Mouse (Mus musculus) ES-E14 (cell line): ENCODE measurements around the gene Spdye4c. TPM values are rescaled to one million over a fixed set of nuclear protein-coding genes. Genes with fewer than 3 reads are reported as not detected.

ENCODE experiments used
- DNase-seq: peaks from one replicate; pipeline ENCODE4 v3.0.0-alpha.2; 2013; ENCODE audit warnings: low read depth, low spot score
- H3K27ac ChIP-seq: 2 replicates; pipeline ENCODE4 v1.5.1; 2012; ENCODE audit warnings: low read depth, mild to moderate bottlenecking, low read length, moderate library complexity, mixed read lengths; ENCODE audit not compliant: poor library complexity, insufficient read depth, severe bottlenecking
- H3K36me3 ChIP-seq: 2 replicates; pipeline ENCODE4 v1.6.1; 2012; ENCODE audit warnings: mild to moderate bottlenecking, low read length, moderate library complexity, mixed read lengths; ENCODE audit not compliant: control insufficient read depth, poor library complexity, insufficient read depth, severe bottlenecking
- H3K4me1 ChIP-seq, 2 experiments: fragments of 150-350 bp in 1 of 2; sonication (generic) in 1 of 2; 2 replicates each; pipeline ENCODE4 v1.6.1; 2012; ENCODE audit warnings: low read length in 2 of 2, mild to moderate bottlenecking in 1 of 2, mixed read lengths in 1 of 2; ENCODE audit not compliant: control insufficient read depth in 2 of 2, insufficient read depth in 2 of 2, poor library complexity in 1 of 2
- H3K4me3 ChIP-seq, 2 experiments: fragments of 150-350 bp in 1 of 2; sonication (generic) in 1 of 2; 2 replicates each; pipeline ENCODE4 v1.5.1; 2012; ENCODE audit warnings: low read length in 2 of 2, low read depth in 1 of 2, mild to moderate bottlenecking in 1 of 2, mixed read lengths in 1 of 2; ENCODE audit not compliant: insufficient read depth in 1 of 2, poor library complexity in 1 of 2, severe bottlenecking in 1 of 2
- H3K9ac ChIP-seq: 2 replicates; pipeline ENCODE4 v1.6.1; 2012; ENCODE audit warnings: low read depth, mild to moderate bottlenecking, low read length, mixed read lengths; ENCODE audit not compliant: poor library complexity, insufficient read depth, severe bottlenecking
- H3K9me3 ChIP-seq: fragments of 150-350 bp; sonication (generic); 2 replicates; pipeline ENCODE4 v1.6.1; 2012; ENCODE audit warnings: low read depth, mild to moderate bottlenecking, low read length; ENCODE audit not compliant: control insufficient read depth, insufficient read depth
- CHD2 ChIP-seq: IDR thresholded peaks from 2 replicates; pipeline ENCODE4 v1.6.1; 2014; ENCODE audit warnings: mild to moderate bottlenecking, low read depth, low read length, inconsistent platforms
- HCFC1 ChIP-seq: IDR thresholded peaks from 2 replicates; pipeline ENCODE4 v1.6.1; 2012; ENCODE audit warnings: low read length, inconsistent platforms, borderline replicate concordance; ENCODE audit not compliant: insufficient read depth
- MAFK ChIP-seq: IDR thresholded peaks from 2 replicates; pipeline ENCODE4 v1.6.1; 2014; ENCODE audit warnings: mild to moderate bottlenecking, low read depth, low read length, inconsistent platforms; ENCODE audit not compliant: insufficient read depth
- ZC3H11A ChIP-seq: IDR thresholded peaks from 2 replicates; pipeline ENCODE4 v1.6.1; 2012; ENCODE audit warnings: low read depth, mild to moderate bottlenecking, inconsistent platforms, low read length, borderline replicate concordance
- ZNF384 ChIP-seq: IDR thresholded peaks from 2 replicates; pipeline ENCODE4 v1.6.1; 2012; ENCODE audit warnings: low read depth, low read length, inconsistent platforms
- in situ Hi-C, 2 experiments: fragments of 600-800 bp; cut with MboI; formaldehyde crosslinking; loops; one replicate each; pipeline ENCODE4 v1.15.1; 2025; ENCODE audit warnings: low sequenced_read_pairs in 2 of 2, inconsistent platforms in 1 of 2; ENCODE audit not compliant: unreplicated experiment in 2 of 2
- total RNA-seq: library from RNA; depleted of rRNA; stranded (reverse); fragments of 300-350 nt; gene quantifications from 2 replicates; pipeline ENCODE4 v1.2.3, GENCODE M21; 2012; rRNA removed

The Spdye4c gene
- not detected in 2 replicates for total RNA-seq

- no peak for TF ChIP-seq ZNF384
- TF ChIP-seq HCFC1: no peak
- no peak for TF ChIP-seq CHD2
- TF ChIP-seq ZC3H11A: no peak
- TF ChIP-seq MAFK: no peak
- DNase-seq: no peak
- H3K9me3 ChIP-seq: no peaks in the 10 kb centered on the region
- no peaks in the 10 kb centered on the region for H3K36me3 ChIP-seq
- H3K9ac ChIP-seq: no peak within 1 kb of the TSS
- no peak within 1 kb of the TSS for H3K27ac ChIP-seq
- peaks cover 2% of the 10 kb centered on the region in 2 experiments; a peak in 1 of 4 replicates for H3K4me1 ChIP-seq
- H3K4me3 ChIP-seq: no peak within 1 kb of the TSS
- in situ Hi-C loops: no loop called here
These were observed at the start of gene Spdye4c for GRCm38 (mm10) chr2:128590909-128591308. Gene Spdye4c, plus strand, starts transcription at chr2:128591209.

GRCm38 (mm10) chr2:128543495-128543894 lies 47.5 kb upstream of the Spdye4c start:
- no peak for DNase-seq
- TF ChIP-seq ZC3H11A: no peak
- no peak for TF ChIP-seq CHD2
- no peak for TF ChIP-seq MAFK
- no peak for TF ChIP-seq ZNF384
- TF ChIP-seq HCFC1: no peak
- no peak overlapping the region for H3K4me3 ChIP-seq
- no peaks in the 10 kb centered on the region for H3K36me3 ChIP-seq
- no peaks in the 10 kb centered on the region for H3K9me3 ChIP-seq
- no peak overlapping the region for H3K9ac ChIP-seq
- H3K27ac ChIP-seq: no peak overlapping the region
- in situ Hi-C loops: no loop called here
- 0 out of 4 replicates have a peak, but pooled peaks cover 0 to 2% of the 10 kb centered on the region in 2 experiments for H3K4me1 ChIP-seq

GRCm38 (mm10) chr2:128544421-128545137 lies 46.4 kb upstream of the Spdye4c start:
- H3K4me1 ChIP-seq: 0 out of 4 replicates have a peak, but pooled peaks cover 0 to 2% of the 10 kb centered on the region in 2 experiments

GRCm38 (mm10) chr2:128545447-128545846 lies 45.6 kb upstream of the Spdye4c start:
- no peak overlapping the region for H3K9ac ChIP-seq
- no peaks in the 10 kb centered on the region for H3K36me3 ChIP-seq
- H3K9me3 ChIP-seq: no peaks in the 10 kb centered on the region
- in situ Hi-C loops: no loop called here
- H3K4me3 ChIP-seq: no peak overlapping the region
- H3K27ac ChIP-seq: no peak overlapping the region
- TF ChIP-seq CHD2 (no peak), ZNF384 (no peak), ZC3H11A (no peak), HCFC1 (no peak), MAFK (no peak)
- H3K4me1 ChIP-seq: 0 out of 4 replicates have a peak, but pooled peaks cover 0 to 2% of the 10 kb centered on the region in 2 experiments
- no peak for DNase-seq

More at GRCm38 (mm10) chr2:128544421-128545137, 46.4 kb upstream of the Spdye4c start:
- Histone ChIP-seq H3K36me3 (no peaks in the 10 kb centered on the region), H3K4me3 (no peak overlapping the region), H3K9ac (no peak overlapping the region), H3K27ac (no peak overlapping the region), H3K9me3 (no peaks in the 10 kb centered on the region)
- peak; percentile 72 for DNase-seq
- TF ChIP-seq CHD2: no peak
- TF ChIP-seq ZC3H11A: no peak
- in situ Hi-C loops: no loop called here

GRCm38 (mm10) chr2:128547079-128547478 lies 43.9 kb upstream of the Spdye4c start:
- no peak overlapping the region for H3K27ac ChIP-seq
- H3K9me3 ChIP-seq: no peaks in the 10 kb centered on the region
- H3K4me1 ChIP-seq: 0 out of 4 replicates have a peak, but pooled peaks cover 0 to 2% of the 10 kb centered on the region in 2 experiments
- TF ChIP-seq ZC3H11A (no peak), ZNF384 (no peak), HCFC1 (no peak), CHD2 (no peak), MAFK (no peak)
- in situ Hi-C loops: no loop called here
- H3K9ac ChIP-seq: no peak overlapping the region
- no peak for DNase-seq
- H3K36me3 ChIP-seq: no peaks in the 10 kb centered on the region
- no peak overlapping the region for H3K4me3 ChIP-seq
